21 mouse cellular contexts compared by ENCODE assay signal in the genomic region with DNA sequence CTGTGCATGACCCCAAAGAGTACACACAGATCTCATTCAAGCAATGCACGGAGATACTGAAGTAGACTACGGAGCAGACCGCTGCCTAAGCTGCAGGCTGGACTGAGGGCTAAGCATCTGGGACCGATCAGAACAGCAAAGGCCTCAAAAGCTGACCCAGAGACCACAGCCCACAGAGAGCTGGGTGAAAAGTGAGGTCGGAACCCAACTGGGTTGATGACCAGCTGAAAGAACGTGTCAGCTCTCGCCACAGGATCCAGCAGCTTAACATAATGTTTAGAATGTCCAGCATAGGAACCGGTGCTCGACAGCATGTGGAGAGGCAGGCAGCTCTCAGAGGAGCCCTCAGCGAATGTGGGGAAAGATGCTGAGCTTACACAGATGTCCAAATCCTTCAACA.
DNase-seq lines count a peak whose midpoint lies in the region; ATAC-seq lines count a peak whose summit lies in the region.
"Had no signal": no experiment of that assay in that cellular context is flagged by ENCODE, and none has a peak within 500 bp of the region (broad histone marks: within the 10 kb centered on the region; RNA-seq: fewer than 3 reads in every experiment).

No protein-coding gene starts in this region.

- no peak overlapping the region for H3K4me3 ChIP-seq in forebrain, embryonic 11.5 days (ENCODE audit: low read depth, low read length)
- H3K4me3 ChIP-seq in forebrain, embryonic 13.5 days: no peak overlapping the region
- H3K4me3 ChIP-seq in midbrain, embryonic 10.5 days: no peak overlapping the region
- H3K4me3 ChIP-seq in midbrain, embryonic 15.5 days: no peak overlapping the region
- H3K4me3 ChIP-seq in embryonic facial prominence, embryonic 10.5 days: no peak overlapping the region
- H3K4me3 ChIP-seq: forebrain, embryonic 15.5 days; heart, adult 2 months; hindbrain, embryonic 12.5 days; intestine, embryonic 15.5 days had no signal

- DNase-seq in forebrain, embryonic 11.5 days (ENCODE audit: low spot score): peak; percentile 42
- peak; percentile 40 for DNase-seq in midbrain, embryonic 10.5 days (ENCODE audit: low spot score)
- DNase-seq in embryonic facial prominence, embryonic 10.5 days (ENCODE audit: low spot score): peak; percentile 13
- no peak for DNase-seq in layer of hippocampus, adult 18-20 months (ENCODE audit: low spot score in 2 of 2)
- no peak for DNase-seq in ovary, postnatal 10 days (ENCODE audit: low spot score)
- DNase-seq: adrenal gland, postnatal 10 days; B cell, adult 2 months; cerebellum, adult 11 months; cerebellum, adult 9-11 months; cerebellum, postnatal 36 days; gastrocnemius, postnatal 10 days; heart, adult 2 months; kidney, adult 18-20 months had no signal

- no peaks in the 10 kb centered on the region for H3K27me3 ChIP-seq in forebrain, embryonic 11.5 days (ENCODE audit: control insufficient read depth, insufficient read depth, low read length)
- peaks cover 5% of the 10 kb centered on the region; the same call in 1 of the 2 replicates for H3K27me3 ChIP-seq in forebrain, embryonic 13.5 days
- H3K27me3 ChIP-seq in midbrain, embryonic 10.5 days (ENCODE audit: low read depth, poor library complexity, severe bottlenecking): peaks cover 50% of the 10 kb centered on the region
- H3K27me3 ChIP-seq in midbrain, embryonic 15.5 days (replicated peaks): peaks cover 5% of the 10 kb centered on the region; the same call in 1 of the 2 replicates
- H3K27me3 ChIP-seq in embryonic facial prominence, embryonic 10.5 days (replicated peaks; ENCODE audit: low read depth, poor library complexity, severe bottlenecking): peaks cover 19% of the 10 kb centered on the region
- H3K27me3 ChIP-seq: forebrain, embryonic 15.5 days; intestine, embryonic 15.5 days had no signal

- no peaks in the 10 kb centered on the region for H3K36me3 ChIP-seq in forebrain, embryonic 11.5 days (ENCODE audit: control insufficient read depth, insufficient read depth, low read length)
- no peaks in the 10 kb centered on the region for H3K36me3 ChIP-seq in forebrain, embryonic 13.5 days (ENCODE audit: poor library complexity, severe bottlenecking)
- no peaks in the 10 kb centered on the region for H3K36me3 ChIP-seq in midbrain, embryonic 10.5 days
- H3K36me3 ChIP-seq in midbrain, embryonic 15.5 days (replicated peaks): no peaks in the 10 kb centered on the region
- H3K36me3 ChIP-seq in embryonic facial prominence, embryonic 10.5 days (replicated peaks): no peaks in the 10 kb centered on the region
- H3K36me3 ChIP-seq: forebrain, embryonic 15.5 days; G1E; hindbrain, embryonic 12.5 days; intestine, embryonic 15.5 days had no signal

- no peak overlapping the region for H3K9ac ChIP-seq in forebrain, embryonic 11.5 days (ENCODE audit: low read length)
- H3K9ac ChIP-seq in forebrain, embryonic 13.5 days: no peak overlapping the region
- no peak overlapping the region for H3K9ac ChIP-seq in midbrain, embryonic 15.5 days
- H3K9ac ChIP-seq: forebrain, embryonic 15.5 days; hindbrain, embryonic 12.5 days; intestine, embryonic 15.5 days had no signal

- no peak overlapping the region for H3K27ac ChIP-seq in forebrain, embryonic 11.5 days (ENCODE audit: low read depth, low read length)
- no peak overlapping the region for H3K27ac ChIP-seq in forebrain, embryonic 13.5 days
- no peak overlapping the region for H3K27ac ChIP-seq in midbrain, embryonic 10.5 days (replicated peaks)
- H3K27ac ChIP-seq in midbrain, embryonic 15.5 days: no peak overlapping the region
- no peak overlapping the region for H3K27ac ChIP-seq in embryonic facial prominence, embryonic 10.5 days (replicated peaks)
- H3K27ac ChIP-seq: forebrain, embryonic 15.5 days; heart, adult 2 months; hindbrain, embryonic 12.5 days; intestine, embryonic 15.5 days had no signal

- 50% methylated on average over 10 of the region's 10 CpGs for WGBS in forebrain, embryonic 11.5 days
- 62% methylated on average over 10 of the region's 10 CpGs for WGBS in forebrain, embryonic 13.5 days
- 46% methylated on average over 10 of the region's 10 CpGs for WGBS in midbrain, embryonic 10.5 days
- WGBS in midbrain, embryonic 15.5 days: 51% methylated on average over 10 of the region's 10 CpGs
- 62% methylated on average over 10 of the region's 10 CpGs for WGBS in embryonic facial prominence, embryonic 10.5 days

- no peaks in the 10 kb centered on the region for H3K9me3 ChIP-seq in forebrain, embryonic 11.5 days (ENCODE audit: control insufficient read depth, low read length)
- no peaks in the 10 kb centered on the region for H3K9me3 ChIP-seq in forebrain, embryonic 13.5 days (replicated peaks)
- no peaks in the 10 kb centered on the region for H3K9me3 ChIP-seq in midbrain, embryonic 10.5 days (replicated peaks)
- no peaks in the 10 kb centered on the region for H3K9me3 ChIP-seq in midbrain, embryonic 15.5 days
- H3K9me3 ChIP-seq in embryonic facial prominence, embryonic 10.5 days: no peaks in the 10 kb centered on the region
- H3K9me3 ChIP-seq: forebrain, embryonic 15.5 days; hindbrain, embryonic 12.5 days; intestine, embryonic 15.5 days had no signal

- no peaks in the 10 kb centered on the region for H3K4me1 ChIP-seq in forebrain, embryonic 11.5 days (replicated peaks; ENCODE audit: control insufficient read depth, insufficient read depth, low read length)
- H3K4me1 ChIP-seq in forebrain, embryonic 13.5 days: no peaks in the 10 kb centered on the region
- peaks cover 9% of the 10 kb centered on the region; the same call in 1 of the 2 replicates for H3K4me1 ChIP-seq in midbrain, embryonic 10.5 days
- no peaks in the 10 kb centered on the region for H3K4me1 ChIP-seq in midbrain, embryonic 15.5 days
- 0 out of 2 replicates have a peak, but pooled peaks cover 7% of the 10 kb centered on the region for H3K4me1 ChIP-seq in embryonic facial prominence, embryonic 10.5 days
- H3K4me1 ChIP-seq: forebrain, embryonic 15.5 days; hindbrain, embryonic 12.5 days; intestine, embryonic 15.5 days had no signal

- no peak overlapping the region for H3K4me2 ChIP-seq in forebrain, embryonic 11.5 days (ENCODE audit: low read depth, low read length, severe bottlenecking)
- H3K4me2 ChIP-seq in forebrain, embryonic 13.5 days: no peak overlapping the region
- no peak overlapping the region for H3K4me2 ChIP-seq in midbrain, embryonic 15.5 days
- H3K4me2 ChIP-seq: forebrain, embryonic 15.5 days; heart, embryonic 11.5 days; hindbrain, embryonic 12.5 days; intestine, embryonic 15.5 days had no signal

- ATAC-seq in forebrain, embryonic 11.5 days (replicated peaks; ENCODE audit: low FRiP score): no peak
- ATAC-seq in forebrain, embryonic 13.5 days: no peak
- ATAC-seq in midbrain, embryonic 15.5 days (replicated peaks): no peak
- ATAC-seq: CD4-positive, CD25-positive, alpha-beta regulatory T cell, adult 4 months; forebrain, embryonic 15.5 days; intestine, embryonic 15.5 days had no signal

Comparison
In these comparisons a context has a peak if more than half of its experiments do, and no peak if none do; other contexts are left out.
1. DNase-seq: peak in forebrain, embryonic 11.5 days (single experiment), midbrain, embryonic 10.5 days (single experiment) and embryonic facial prominence, embryonic 10.5 days (single experiment); none in layer of hippocampus, adult 18-20 months (0 of 2) and ovary, postnatal 10 days (single experiment).